Mouse (Mus musculus): Measurements from ENCODE around the gene Fam186a. TPM values are rescaled to one million over a fixed set of nuclear protein-coding genes. Genes with fewer than 3 reads are reported as not detected.

Gene Fam186a
- total RNA-seq (2012; rRNA removed) = not detected in 2 replicates
- polyA plus RNA-seq (2012; ENCODE audit: insufficient read depth in 1 of 2, insufficient read length in 2 of 2, low read depth in 1 of 2, low replicate concordance in 2 of 2, missing spikeins in 1 of 2) = not detected

- TF ChIP-seq MXI1 (IDR thresholded peaks at IDR 0.05; ENCODE audit: low read depth, low read length) (no peak), GATA1 (IDR thresholded peaks at IDR 0.05; ENCODE audit: low read depth, low read length) (no peak)
- Histone ChIP-seq H3K27me3 (ENCODE audit: control insufficient read depth in 1 of 2, insufficient read depth in 2 of 2, low read length in 2 of 2) (peaks cover 22 to 46% of the 10 kb centered on the region in 2 experiments), H3K27ac (ENCODE audit: control insufficient read depth, low read depth, low read length) (no peak within 1 kb of the TSS), H3K79me2 (ENCODE audit: control insufficient read depth, insufficient read depth, low read length, poor library complexity) (no peaks in the 10 kb centered on the region), H3K9me3 (replicated peaks; ENCODE audit: insufficient read depth, low read length) (no peaks in the 10 kb centered on the region), H3K4me1 (ENCODE audit: control insufficient read depth in 1 of 2, insufficient read depth in 2 of 2, low read length in 2 of 2) (peaks cover 0 to 10% of the 10 kb centered on the region in 2 experiments; a peak in 2 of 4 replicates), H3K36me3 (ENCODE audit: control insufficient read depth in 1 of 2, insufficient read depth in 2 of 2, low read length in 2 of 2) (peaks cover 0 to 14% of the 10 kb centered on the region in 2 experiments; a peak in 2 of 4 replicates), H3K4me3 (ENCODE audit: control insufficient read depth in 1 of 2, insufficient read depth in 1 of 2, low read depth in 2 of 2, low read length in 2 of 2) (no peak within 1 kb of the TSS), H3K9ac (ENCODE audit: control insufficient read depth, low read depth, low read length, poor library complexity, severe bottlenecking) (no peak within 1 kb of the TSS)
- no peak for DNase-seq (ENCODE audit: low read depth, low spot score)
Measured at GRCm38 (mm10) chr15:99966961-99967360, at the start of gene Fam186a. TSS of gene Fam186a (minus strand) at chr15:99967061.

DNA sequence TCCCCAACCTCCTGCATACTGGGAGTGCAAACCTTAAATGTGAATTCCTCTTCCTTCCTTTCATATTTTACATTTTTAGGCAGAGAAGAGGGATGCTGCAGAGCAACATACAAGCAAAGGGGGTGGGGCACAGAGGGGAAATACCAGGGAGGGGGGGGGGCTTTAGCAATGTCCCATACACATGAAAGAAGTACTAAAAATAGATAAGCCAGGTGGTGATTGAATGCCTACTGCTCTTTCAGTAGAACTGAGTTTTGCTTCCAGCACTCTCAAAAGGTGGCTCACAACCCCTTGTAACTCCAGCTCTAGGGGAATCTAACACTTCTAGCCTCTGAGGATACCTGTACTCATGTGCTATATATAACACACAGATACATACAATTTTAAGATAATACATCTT lies 39.3 kb upstream of the Fam186a start:
- Histone ChIP-seq H3K79me2 (ENCODE audit: control insufficient read depth, insufficient read depth, low read length, poor library complexity) (no peaks in the 10 kb centered on the region), H3K36me3 (ENCODE audit: control insufficient read depth in 1 of 2, insufficient read depth in 2 of 2, low read length in 2 of 2) (peaks cover 0 to 62% of the 10 kb centered on the region in 2 experiments; a peak in 3 of 4 replicates), H3K4me3 (ENCODE audit: control insufficient read depth in 1 of 2, insufficient read depth in 1 of 2, low read depth in 2 of 2, low read length in 2 of 2) (no peak overlapping the region), H3K27me3 (ENCODE audit: control insufficient read depth in 1 of 2, insufficient read depth in 2 of 2, low read length in 2 of 2) (no peaks in the 10 kb centered on the region), H3K9ac (ENCODE audit: control insufficient read depth, low read depth, low read length, poor library complexity, severe bottlenecking) (no peak overlapping the region), H3K27ac (ENCODE audit: control insufficient read depth, low read depth, low read length) (no peak overlapping the region), H3K9me3 (replicated peaks; ENCODE audit: insufficient read depth, low read length) (no peaks in the 10 kb centered on the region), H3K4me1 (ENCODE audit: control insufficient read depth in 1 of 2, insufficient read depth in 2 of 2, low read length in 2 of 2) (no peaks in the 10 kb centered on the region)
- TF ChIP-seq MAZ (IDR thresholded peaks at IDR 0.05; ENCODE audit: low read depth, low read length) = no peak
- no peak for TF ChIP-seq POLR2AphosphoS5 (IDR thresholded peaks at IDR 0.05; ENCODE audit: borderline replicate concordance, low read depth, low read length)
- no peak for TF ChIP-seq UBTF (IDR thresholded peaks at IDR 0.05; ENCODE audit: borderline replicate concordance, insufficient read depth, low read depth, low read length)
- no peak for TF ChIP-seq ELF1 (IDR thresholded peaks at IDR 0.05; ENCODE audit: low read depth, low read length)
- TF ChIP-seq TAL1 (IDR thresholded peaks at IDR 0.05; ENCODE audit: low read length) = no peak
- no peak for TF ChIP-seq RCOR1 (IDR thresholded peaks at IDR 0.05; ENCODE audit: low read depth, low read length)
- no peak for TF ChIP-seq TBP (IDR thresholded peaks at IDR 0.05; ENCODE audit: low read depth, low read length)
- TF ChIP-seq SIN3A (IDR thresholded peaks at IDR 0.05; ENCODE audit: low read length) = no peak
- no peak for DNase-seq (ENCODE audit: low read depth, low spot score)

DNA sequence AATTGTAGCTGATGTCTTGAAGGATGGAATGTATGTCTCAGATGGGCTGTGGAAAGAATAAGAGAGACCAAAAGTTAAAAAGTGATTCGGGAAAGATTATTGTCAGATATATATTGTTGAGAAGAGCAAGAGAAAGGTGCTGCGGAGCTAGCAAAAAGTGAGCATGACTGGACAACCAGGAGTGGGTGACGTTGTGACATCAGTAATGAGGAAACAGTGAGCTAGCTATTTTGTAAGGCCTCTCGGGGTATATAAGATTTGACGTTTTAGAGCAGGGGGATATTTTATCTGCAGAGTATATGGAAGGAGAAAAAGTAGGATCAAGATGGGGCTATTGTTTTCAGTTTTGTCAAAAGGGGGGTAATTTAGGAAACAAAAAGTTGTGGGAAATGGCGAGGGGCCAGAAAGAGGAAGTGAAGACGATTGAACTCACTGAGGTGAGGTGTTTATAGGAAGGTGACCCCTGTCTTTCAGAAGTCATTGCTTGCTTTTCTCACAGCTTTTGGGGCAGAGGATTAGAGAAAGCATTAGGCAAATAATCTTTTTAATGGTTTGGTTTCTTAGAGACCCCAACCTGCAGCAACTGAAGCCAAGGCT lies 37.9 kb upstream of the Fam186a start:
- Histone ChIP-seq H3K27ac (ENCODE audit: control insufficient read depth, low read depth, low read length) (no peak overlapping the region), H3K9ac (ENCODE audit: control insufficient read depth, low read depth, low read length, poor library complexity, severe bottlenecking) (no peak overlapping the region), H3K79me2 (ENCODE audit: control insufficient read depth, insufficient read depth, low read length, poor library complexity) (no peaks in the 10 kb centered on the region), H3K4me3 (ENCODE audit: control insufficient read depth in 1 of 2, insufficient read depth in 1 of 2, low read depth in 2 of 2, low read length in 2 of 2) (no peak overlapping the region), H3K27me3 (ENCODE audit: control insufficient read depth in 1 of 2, insufficient read depth in 2 of 2, low read length in 2 of 2) (no peaks in the 10 kb centered on the region), H3K9me3 (replicated peaks; ENCODE audit: insufficient read depth, low read length) (no peaks in the 10 kb centered on the region), H3K4me1 (ENCODE audit: control insufficient read depth in 1 of 2, insufficient read depth in 2 of 2, low read length in 2 of 2) (no peaks in the 10 kb centered on the region), H3K36me3 (ENCODE audit: control insufficient read depth in 1 of 2, insufficient read depth in 2 of 2, low read length in 2 of 2) (peaks cover 0 to 58% of the 10 kb centered on the region in 2 experiments; a peak in 2 of 4 replicates)
- TF ChIP-seq KAT2A (conservative IDR thresholded peaks at IDR 0.05; ENCODE audit: low read depth, low read length) = no peak
- TF ChIP-seq TCF12 (IDR thresholded peaks at IDR 0.05; ENCODE audit: low read depth, low read length) = no peak
- no peak for TF ChIP-seq MAFK (IDR thresholded peaks at IDR 0.05; ENCODE audit: borderline replicate concordance, low read depth, low read length)
- TF ChIP-seq SMC3 (IDR thresholded peaks at IDR 0.05; ENCODE audit: low read depth, low read length) = no peak
- no peak for TF ChIP-seq NRF1 (IDR thresholded peaks at IDR 0.05; ENCODE audit: insufficient read depth, low read depth, low read length, poor library complexity, severe bottlenecking)
- no peak for TF ChIP-seq MXI1 (IDR thresholded peaks at IDR 0.05; ENCODE audit: low read depth, low read length)
- TF ChIP-seq E2F4 (IDR thresholded peaks at IDR 0.05; ENCODE audit: borderline replicate concordance, low read depth, low read length) = no peak
- no peak for TF ChIP-seq JUND (IDR thresholded peaks at IDR 0.05; ENCODE audit: low read depth, low read length)
- no peak for TF ChIP-seq CHD2 (IDR thresholded peaks at IDR 0.05; ENCODE audit: low read length)
- no peak for TF ChIP-seq TBP (IDR thresholded peaks at IDR 0.05; ENCODE audit: low read depth, low read length)
- TF ChIP-seq MEF2A (IDR thresholded peaks at IDR 0.05; ENCODE audit: extremely low read depth, insufficient replicate concordance, low read depth, low read length, poor library complexity, severe bottlenecking) = no peak
- TF ChIP-seq RCOR1 (IDR thresholded peaks at IDR 0.05; ENCODE audit: low read depth, low read length) = no peak
- TF ChIP-seq POLR2AphosphoS2 (IDR thresholded peaks at IDR 0.05; ENCODE audit: low read length) = no peak
- no peak for TF ChIP-seq EP300 (IDR thresholded peaks at IDR 0.05; ENCODE audit: low read depth in 1 of 2, low read length in 2 of 2)
- TF ChIP-seq RAD21 (IDR thresholded peaks at IDR 0.05; ENCODE audit: low read depth, low read length) = no peak
- no peak for TF ChIP-seq UBTF (IDR thresholded peaks at IDR 0.05; ENCODE audit: borderline replicate concordance, insufficient read depth, low read depth, low read length)
- TF ChIP-seq MYC (IDR thresholded peaks at IDR 0.05; ENCODE audit: low read depth, low read length) = no peak
- no peak for TF ChIP-seq ELF1 (IDR thresholded peaks at IDR 0.05; ENCODE audit: low read depth, low read length)
- TF ChIP-seq POLR2AphosphoS5 (IDR thresholded peaks at IDR 0.05; ENCODE audit: borderline replicate concordance, low read depth, low read length) = no peak
- no peak for TF ChIP-seq NELFE (IDR thresholded peaks at IDR 0.05; ENCODE audit: low read depth, low read length)
- no peak for DNase-seq (ENCODE audit: low read depth, low spot score)

All from MEL (cell line).